Mouse (Mus musculus) lung, embryonic 14.5 days (tissue): ENCODE measurements around the gene Lmx1b. TPM values are rescaled to one million over a fixed set of nuclear protein-coding genes. Genes with fewer than 3 reads are reported as not detected.
A peak's percentile ranks its signal among the peaks of the same experiment; 100 is the strongest.

Experiments used
- ATAC-seq: fragments of 200-750 bp; cut with Nextera tagmentation; 2 replicates; pipeline ENCODE4 v1.8.0; 2017; ENCODE audit warnings: mild to moderate bottlenecking, moderate TSS enrichment, moderate library complexity; ENCODE audit not compliant: insufficient read depth
- DNase-seq: peaks from one replicate; pipeline ENCODE4 v3.0.0-alpha.2; 2015
- H3K27ac ChIP-seq: fragments of 300-500 bp; sonication (generic); 2 replicates; pipeline ENCODE4 v1.5.1; 2014; ENCODE audit warnings: low read depth, mild to moderate bottlenecking, moderate library complexity
- H3K27me3 ChIP-seq: fragments of 300-500 bp; sonication (generic); 2 replicates; pipeline ENCODE4 v1.6.1; 2014; ENCODE audit warnings: low read length, control low read depth; ENCODE audit not compliant: insufficient read depth
- H3K36me3 ChIP-seq: fragments of 300-500 bp; sonication (generic); 2 replicates; pipeline ENCODE4 v1.6.1; 2014; ENCODE audit warnings: control low read depth; ENCODE audit not compliant: insufficient read depth
- H3K4me1 ChIP-seq: fragments of 300-500 bp; sonication (generic); 2 replicates; pipeline ENCODE4 v1.6.1; 2014; ENCODE audit warnings: antibody characterized with exemption, control low read depth; ENCODE audit not compliant: insufficient read depth
- H3K4me2 ChIP-seq: fragments of 300-500 bp; sonication (generic); 2 replicates; pipeline ENCODE4 v1.6.1; 2014; ENCODE audit warnings: mild to moderate bottlenecking
- H3K4me3 ChIP-seq: fragments of 300-500 bp; sonication (generic); 2 replicates; pipeline ENCODE4 v1.5.1; 2014; ENCODE audit warnings: low read depth, low read length
- H3K9ac ChIP-seq: fragments of 300-500 bp; sonication (generic); 2 replicates; pipeline ENCODE4 v1.6.1; 2014
- H3K9me3 ChIP-seq: fragments of 300-500 bp; sonication (generic); 2 replicates; pipeline ENCODE4 v1.6.1; 2016; ENCODE audit warnings: low read depth, low read length, control low read depth
- CTCF ChIP-seq: IDR thresholded peaks from 2 replicates; pipeline ENCODE4 v1.5.1; 2016; ENCODE audit warnings: antibody characterized with exemption, low read depth
- WGBS: fragments of 180-500 bp; shearing (Covaris S2); extraction: QIAGEN DNeasy Blood & Tissue Kit; methylation state at CpG from one replicate; pipeline ENCODE4 v1.1.7; 2014; 5-methylcytosine and 5-hydroxymethylcytosine counted together
- polyA plus RNA-seq: library from polyadenylated mRNA; unstranded; fragments of >200 nt; fragmentation: Nextera tagmentation; extraction: Ambion mirVana; gene quantifications from 2 replicates; pipeline ENCODE4 v1.2.1, GENCODE M21; 2014

Gene Lmx1b
- polyA plus RNA-seq, 1 experiment from 2014 or later = 0.09 TPM

GRCm38 (mm10) chr2:33564748-33565147, 75.6 kb downstream of the Lmx1b start:
- Histone ChIP-seq H3K27ac (no peak overlapping the region), H3K4me3 (no peak overlapping the region), H3K9ac (no peak overlapping the region), H3K4me2 (no peak overlapping the region), H3K4me1 (peaks cover 3% of the 10 kb centered on the region; the same call in 1 of the 2 replicates), H3K9me3 (no peaks in the 10 kb centered on the region), H3K36me3 (no peaks in the 10 kb centered on the region), H3K27me3 (peaks cover 5% of the 10 kb centered on the region)
- DNase-seq (no peak), ATAC-seq (no peak)
- TF ChIP-seq CTCF = no peak
- WGBS = 79% methylated on average over 9 of the region's 9 CpGs

- WGBS = 8% methylated on average over 6 of the region's 6 CpGs
- ATAC-seq (no peak), DNase-seq (peak; percentile 74)
Observed at GRCm38 (mm10) chr2:33559752-33560151, 80.6 kb downstream of the Lmx1b start.

GRCm38 (mm10) chr2:33559334-33559733, 81.0 kb downstream of the Lmx1b start:
- DNase-seq (peak; percentile 58), ATAC-seq (peak; percentile 28)
- Histone ChIP-seq H3K4me3 (no peak overlapping the region), H3K36me3 (no peaks in the 10 kb centered on the region), H3K27ac (no peak overlapping the region), H3K9me3 (no peaks in the 10 kb centered on the region), H3K4me2 (peak overlapping the region; percentile 27; the same call in 1 of the 2 replicates), H3K9ac (no peak overlapping the region), H3K27me3 (no peaks in the 10 kb centered on the region), H3K4me1 (no peaks in the 10 kb centered on the region)
- 23% methylated on average over 7 of the region's 7 CpGs for WGBS
- no peak for TF ChIP-seq CTCF

More at GRCm38 (mm10) chr2:33559752-33560151, 80.6 kb downstream of the Lmx1b start:
- no peak overlapping the region for H3K27ac ChIP-seq
- no peaks in the 10 kb centered on the region for H3K27me3 ChIP-seq
- no peaks in the 10 kb centered on the region for H3K9me3 ChIP-seq
- TF ChIP-seq CTCF = peak; percentile 78
- no peaks in the 10 kb centered on the region for H3K36me3 ChIP-seq
- peak overlapping the region; percentile 27; the same call in 1 of the 2 replicates for H3K4me2 ChIP-seq
- H3K4me3 ChIP-seq = no peak overlapping the region
- no peaks in the 10 kb centered on the region for H3K4me1 ChIP-seq
- no peak overlapping the region for H3K9ac ChIP-seq

- ATAC-seq = no peak
- no peaks in the 10 kb centered on the region for H3K9me3 ChIP-seq
- H3K27me3 ChIP-seq = no peaks in the 10 kb centered on the region
- no peak overlapping the region for H3K4me3 ChIP-seq
- H3K9ac ChIP-seq = no peak overlapping the region
- no peak overlapping the region for H3K4me2 ChIP-seq
- H3K4me1 ChIP-seq = no peaks in the 10 kb centered on the region
- no peaks in the 10 kb centered on the region for H3K36me3 ChIP-seq
- peak; percentile 99 for TF ChIP-seq CTCF
- peak; percentile 91 for DNase-seq
- 2% methylated on average over 6 of the region's 6 CpGs for WGBS
- H3K27ac ChIP-seq = no peak overlapping the region
Observed at GRCm38 (mm10) chr2:33558233-33558632, 82.1 kb downstream of the Lmx1b start.

GRCm38 (mm10) chr2:33555573-33555972, 84.7 kb downstream of the Lmx1b start:
- ATAC-seq = peak; percentile 22; the same call in 1 of the 2 replicates
- H3K9me3 ChIP-seq = no peaks in the 10 kb centered on the region
- TF ChIP-seq CTCF = no peak
- no peak overlapping the region for H3K9ac ChIP-seq
- H3K36me3 ChIP-seq = no peaks in the 10 kb centered on the region
- H3K4me2 ChIP-seq = no peak overlapping the region
- no peak overlapping the region for H3K27ac ChIP-seq
- peak; percentile 56 for DNase-seq
- WGBS = 27% methylated on average over 8 of the region's 8 CpGs
- H3K27me3 ChIP-seq = no peaks in the 10 kb centered on the region
- no peaks in the 10 kb centered on the region for H3K4me1 ChIP-seq
- H3K4me3 ChIP-seq = no peak overlapping the region

GRCm38 (mm10) chr2:33552672-33553071, 87.6 kb downstream of the Lmx1b start:
- Histone ChIP-seq H3K4me1 (no peaks in the 10 kb centered on the region), H3K9ac (no peak overlapping the region), H3K36me3 (no peaks in the 10 kb centered on the region), H3K27me3 (no peaks in the 10 kb centered on the region), H3K4me2 (no peak overlapping the region), H3K4me3 (no peak overlapping the region), H3K9me3 (no peaks in the 10 kb centered on the region), H3K27ac (no peak overlapping the region)
- ATAC-seq (no peak), DNase-seq (no peak)
- 51% methylated on average over 5 of the region's 5 CpGs for WGBS
- TF ChIP-seq CTCF = peak; percentile 58

GRCm38 (mm10) chr2:33547595-33547994, 92.7 kb downstream of the Lmx1b start:
- Histone ChIP-seq H3K9ac (no peak overlapping the region), H3K4me2 (no peak overlapping the region), H3K9me3 (no peaks in the 10 kb centered on the region), H3K4me1 (peaks cover 11% of the 10 kb centered on the region), H3K27ac (no peak overlapping the region), H3K36me3 (no peaks in the 10 kb centered on the region), H3K27me3 (peaks cover 23% of the 10 kb centered on the region), H3K4me3 (no peak overlapping the region)
- DNase-seq = no peak
- no peak for ATAC-seq
- WGBS = 81% methylated on average over 2 of the region's 2 CpGs
- no peak for TF ChIP-seq CTCF
